In the genomic region with DNA sequence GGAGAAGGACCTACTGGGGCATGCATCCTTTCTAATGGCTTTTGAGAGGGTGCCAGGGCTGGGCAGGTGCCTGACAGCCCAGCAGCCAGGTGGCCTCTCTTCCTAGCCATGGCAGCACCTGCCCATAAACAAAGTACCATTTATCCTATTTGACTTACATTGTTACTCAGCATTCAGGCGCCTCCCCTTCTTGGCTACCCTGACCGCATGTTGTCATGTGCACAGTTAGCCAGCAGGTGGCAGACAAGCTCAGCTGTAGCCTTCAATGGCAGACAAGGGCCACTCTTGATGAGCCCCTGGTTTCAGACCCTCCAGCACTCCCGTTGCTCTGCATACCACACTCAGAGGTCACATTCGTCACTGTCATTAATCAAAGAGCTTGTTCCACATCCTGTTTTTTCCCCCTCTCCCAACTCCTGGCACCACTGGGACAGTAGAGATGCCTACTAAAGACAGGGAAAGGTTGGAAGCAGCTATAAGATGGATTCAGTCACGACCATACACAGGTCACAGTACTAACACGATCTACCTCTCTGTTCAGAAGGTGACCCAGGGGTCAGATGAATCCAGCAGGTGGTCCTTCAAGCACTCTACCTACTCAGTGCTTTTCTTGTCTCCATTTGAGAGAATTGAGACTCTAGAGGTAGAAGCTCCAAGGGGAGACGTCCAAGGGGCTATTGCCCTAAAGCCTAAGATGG, we compare ENCODE assay signal across 9 mouse cellular contexts. TPM values are rescaled to one million over a fixed set of nuclear protein-coding genes. Genes with fewer than 3 reads are reported as not detected.
DNase-seq lines count a peak whose midpoint lies in the region; ATAC-seq and TF ChIP-seq lines count a peak whose summit lies in the region.
"Had no signal": no experiment of that assay in that cellular context is flagged by ENCODE, and none has a peak within 500 bp of the region (broad histone marks: within the 10 kb centered on the region; RNA-seq: fewer than 3 reads in every experiment).

No protein-coding gene starts in this region.

- peak; percentile 52 for DNase-seq in G1E (ENCODE audit: low spot score)
- peak; percentile 82 for DNase-seq in cerebellum, adult 11 months
- DNase-seq in forebrain, embryonic 14.5 days (ENCODE audit: low spot score): peak; percentile 88
- peak; percentile 84 to 86 for DNase-seq in layer of hippocampus, postnatal 36 days
- peak; percentile 73 for DNase-seq in lung, postnatal 25 days (ENCODE audit: low spot score)
- peak; percentile 88 for DNase-seq in retina, postnatal 1 day
- peak; percentile 75 to 78 for DNase-seq in thymus, postnatal 36 days

- peak; percentile 45; the same call in 1 of the 2 replicates for ATAC-seq in G1E (ENCODE audit: extremely low read depth, insufficient number of reproducible peaks, low FRiP score, poor library complexity, severe bottlenecking)
- peak; percentile 65 for ATAC-seq in forebrain, embryonic 14.5 days
- peak; percentile 52 for ATAC-seq in hindbrain, embryonic 13.5 days (ENCODE audit: low FRiP score)

- H3K4me1 ChIP-seq in G1E (ENCODE audit: insufficient read depth, low read depth, low read length): no peaks in the 10 kb centered on the region
- H3K4me1 ChIP-seq in forebrain, embryonic 14.5 days (ENCODE audit: control insufficient read depth, insufficient read depth, low read length): peaks cover 11% of the 10 kb centered on the region
- peaks cover 35% of the 10 kb centered on the region for H3K4me1 ChIP-seq in hindbrain, embryonic 13.5 days (replicated peaks)
- H3K4me1 ChIP-seq: heart, embryonic 15.5 days had no signal

- H3K27me3 ChIP-seq in G1E (ENCODE audit: insufficient read depth, low read length): peaks cover 13% of the 10 kb centered on the region
- H3K27me3 ChIP-seq in forebrain, embryonic 14.5 days (replicated peaks; ENCODE audit: control insufficient read depth, insufficient read depth, low read length): no peaks in the 10 kb centered on the region
- peaks cover 19% of the 10 kb centered on the region for H3K27me3 ChIP-seq in hindbrain, embryonic 13.5 days

- no peak overlapping the region for H3K9ac ChIP-seq in forebrain, embryonic 14.5 days (ENCODE audit: low read length)
- no peak overlapping the region for H3K9ac ChIP-seq in hindbrain, embryonic 13.5 days
- H3K9ac ChIP-seq: heart, embryonic 15.5 days had no signal

- 40% methylated on average over 7 of the region's 7 CpGs for WGBS in forebrain, embryonic 14.5 days
- 32% methylated on average over 7 of the region's 7 CpGs for WGBS in hindbrain, embryonic 13.5 days

- H3K9me3 ChIP-seq in G1E (replicated peaks): no peaks in the 10 kb centered on the region
- H3K9me3 ChIP-seq in forebrain, embryonic 14.5 days (replicated peaks; ENCODE audit: control insufficient read depth, low read length): no peaks in the 10 kb centered on the region
- H3K9me3 ChIP-seq in hindbrain, embryonic 13.5 days: no peaks in the 10 kb centered on the region
- H3K9me3 ChIP-seq: heart, embryonic 15.5 days had no signal

- H3K4me2 ChIP-seq in forebrain, embryonic 14.5 days (ENCODE audit: low read length): no peak overlapping the region
- no peak overlapping the region for H3K4me2 ChIP-seq in hindbrain, embryonic 13.5 days
- H3K4me2 ChIP-seq: heart, embryonic 15.5 days had no signal

- TF ChIP-seq CTCF in G1E (IDR thresholded peaks at IDR 0.05; ENCODE audit: low read depth, low read length): peak; percentile 77

- no peak overlapping the region for H3K27ac ChIP-seq in forebrain, embryonic 14.5 days (ENCODE audit: low read depth, low read length)
- H3K27ac ChIP-seq in hindbrain, embryonic 13.5 days: no peak overlapping the region
- H3K27ac ChIP-seq: heart, embryonic 15.5 days had no signal

- no peaks in the 10 kb centered on the region for H3K36me3 ChIP-seq in G1E (replicated peaks)
- peaks cover 13% of the 10 kb centered on the region for H3K36me3 ChIP-seq in forebrain, embryonic 14.5 days (ENCODE audit: control insufficient read depth, insufficient read depth, low read length)
- no peaks in the 10 kb centered on the region for H3K36me3 ChIP-seq in hindbrain, embryonic 13.5 days
- H3K36me3 ChIP-seq: heart, embryonic 15.5 days had no signal

- no peak overlapping the region for H3K4me3 ChIP-seq in G1E (ENCODE audit: low read depth, low read length)
- no peak overlapping the region for H3K4me3 ChIP-seq in forebrain, embryonic 14.5 days (ENCODE audit: low read depth, low read length)
- no peak overlapping the region for H3K4me3 ChIP-seq in hindbrain, embryonic 13.5 days
- H3K4me3 ChIP-seq: heart, embryonic 15.5 days had no signal

RNA-seq across cellular contexts. Expression of a gene that starts 14.7 kb away (rescaled TPM):
- total RNA-seq in G1E (2014; fragmentation: Nextera tagmentation) (not detected in 2 replicates), G1E (2017) (0.05 TPM in 1 of 2 replicates, not detected in the other)
- 0.02 TPM in 1 of 2 replicates, not detected in the other for polyA plus RNA-seq in G1E (2012)
- 13.8 and 15.1 TPM in 2 replicates for polyA plus RNA-seq in forebrain, embryonic 14.5 days (2014; fragmentation: Nextera tagmentation; extraction: Ambion mirVana)
- polyA plus RNA-seq in hindbrain, embryonic 13.5 days (2015; fragmentation: Nextera tagmentation; extraction: Ambion mirVana): 3.6 and 4.8 TPM in 2 replicates
- 10 to 100 TPM; 59.6 to 61.7 TPM for total RNA-seq in layer of hippocampus, postnatal 36 days (2021)

RNA-seq across cellular contexts. Expression of a gene that starts 34.0 kb away (rescaled TPM):
- total RNA-seq in G1E (2014; fragmentation: Nextera tagmentation) (not detected in 2 replicates), G1E (2017) (0.06 and 0.11 TPM in 2 replicates)
- polyA plus RNA-seq in G1E (2012): not detected in 2 replicates
- 0.04 TPM in 1 of 2 replicates, not detected in the other for polyA plus RNA-seq in forebrain, embryonic 14.5 days (2014; fragmentation: Nextera tagmentation; extraction: Ambion mirVana)
- polyA plus RNA-seq in hindbrain, embryonic 13.5 days (2015; fragmentation: Nextera tagmentation; extraction: Ambion mirVana): 0.10 TPM in 1 of 2 replicates, not detected in the other
- under 1 TPM; 0.07 to 0.08 TPM for total RNA-seq in layer of hippocampus, postnatal 36 days (2021)
